Mouse (Mus musculus): Measurements from ENCODE around the gene Wars2.

GRCm38 (mm10) chr3:99277973-99278580 is 137.2 kb downstream of the Wars2 start:
- no peak for TF ChIP-seq CTCF (IDR thresholded peaks at IDR 0.05; ENCODE audit: extremely low read depth, insufficient read length, insufficient replicate concordance, low read depth, low read length)
- no peak for TF ChIP-seq POLR2A (IDR thresholded peaks at IDR 0.05; ENCODE audit: low read depth, low read length)
